Mouse (Mus musculus): ENCODE results near the gene Olfr322.

DNA sequence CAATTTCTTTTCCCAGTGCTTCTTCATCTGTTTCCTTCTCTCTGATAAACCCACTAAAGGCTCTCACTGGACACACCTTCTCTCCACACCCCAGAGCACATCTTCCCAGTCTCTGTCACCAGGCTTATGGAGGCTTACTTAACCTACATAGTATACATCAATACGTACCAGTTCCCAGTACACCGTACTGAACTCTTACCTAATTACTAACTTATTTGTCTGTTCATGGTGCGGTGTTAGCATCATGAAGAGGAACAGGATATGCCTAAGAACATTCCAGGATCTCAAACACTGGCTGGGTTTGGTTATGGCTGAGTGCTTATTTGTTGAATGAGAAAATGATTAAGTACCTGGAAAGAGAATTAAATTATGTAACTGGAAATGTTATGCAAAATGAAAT, 3.4 kb upstream of the Olfr322 start:
- TF ChIP-seq FLI1 (IDR thresholded peaks at IDR 0.05; ENCODE audit: low read length) (no peak), GATA1 (IDR thresholded peaks at IDR 0.05; ENCODE audit: borderline replicate concordance, low read length) (no peak)
